Mouse (Mus musculus): ENCODE data around the gene Tet3. TPM values are rescaled to one million over a fixed set of nuclear protein-coding genes. Genes with fewer than 3 reads are reported as not detected.
A peak's percentile ranks its signal among the peaks of the same experiment; 100 is the strongest.

Gene Tet3
- polyA plus RNA-seq, 1 experiment from 2014 or later = 7.9 TPM

DNA sequence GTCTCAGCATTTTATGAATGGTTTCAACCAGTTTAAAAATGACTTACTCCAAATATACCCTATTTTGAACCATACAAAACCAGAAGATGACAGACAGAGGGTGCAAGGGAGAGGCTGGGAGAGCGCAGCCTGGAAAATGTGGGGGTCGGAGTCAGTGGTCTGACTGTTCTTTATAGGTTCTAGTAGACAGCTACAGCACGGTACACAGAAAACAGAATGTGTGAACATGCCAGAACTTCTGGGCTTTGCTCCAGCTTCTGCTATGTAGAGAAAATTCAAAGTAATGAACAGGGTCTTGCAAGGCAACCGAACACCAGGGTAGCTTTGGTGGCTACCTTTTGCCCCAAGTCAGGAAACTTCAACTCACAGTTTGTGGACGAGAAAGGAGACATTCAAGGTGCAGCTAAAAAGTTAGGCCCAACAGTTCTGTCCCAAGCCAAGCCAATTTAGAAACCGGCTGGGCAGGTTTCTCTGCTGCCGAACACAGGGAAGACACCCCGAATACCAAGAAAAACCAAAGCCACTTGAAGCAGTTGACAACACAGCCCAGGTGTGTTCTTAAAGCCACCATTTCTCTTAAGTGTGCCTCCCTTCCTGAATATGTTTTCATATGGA, 66.6 kb downstream of the Tet3 start:
- H3K27ac ChIP-seq (ENCODE audit: low read depth) = no peak overlapping the region
- no peak overlapping the region for H3K4me2 ChIP-seq (ENCODE audit: low read depth, low read length)
- DNase-seq = no peak

DNA sequence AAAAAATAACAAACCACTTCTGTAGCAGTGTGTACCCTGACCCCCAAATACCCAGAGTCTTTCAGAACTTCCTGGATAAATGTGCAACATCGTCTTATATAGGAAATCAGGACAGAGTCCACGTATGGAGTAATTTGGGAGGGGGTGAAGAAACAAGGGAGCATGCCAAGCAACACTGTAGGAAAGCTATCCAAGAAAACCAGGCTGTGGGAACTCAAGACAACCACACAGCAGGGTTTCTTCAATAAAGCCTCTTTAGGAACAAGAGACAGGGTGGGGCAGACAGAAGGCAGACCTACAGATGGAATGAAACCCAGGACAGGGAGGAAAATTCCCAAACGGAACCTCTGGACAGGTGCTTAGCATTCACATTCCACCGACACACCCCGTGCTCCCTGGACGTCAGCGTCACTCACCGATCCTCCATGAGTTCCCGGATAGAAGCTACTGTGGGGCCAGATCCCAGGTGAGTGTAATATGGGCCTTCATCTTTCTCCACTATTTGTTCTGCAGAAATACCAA, 73.3 kb downstream of the Tet3 start:
- TF ChIP-seq EP300 (IDR thresholded peaks at IDR 0.05; ENCODE audit: low read depth) = no peak
- no peak for TF ChIP-seq CTCF (IDR thresholded peaks at IDR 0.05; ENCODE audit: low read depth)
- H3K4me2 ChIP-seq (ENCODE audit: low read depth, low read length) = no peak overlapping the region
- ATAC-seq = no peak

More for the DNA sequence above, 66.6 kb downstream of the Tet3 start:
- no peak for ATAC-seq
- Histone ChIP-seq H3K27me3 (ENCODE audit: insufficient read depth, low read length) (no peaks in the 10 kb centered on the region), H3K36me3 (replicated peaks; ENCODE audit: insufficient read depth, low read length) (peaks cover 40% of the 10 kb centered on the region), H3K9me3 (ENCODE audit: low read length) (no peaks in the 10 kb centered on the region), H3K4me3 (ENCODE audit: low read depth, low read length) (no peak overlapping the region), H3K9ac (replicated peaks) (no peak overlapping the region), H3K4me1 (ENCODE audit: insufficient read depth) (no peaks in the 10 kb centered on the region)
- 89% methylated on average over 8 of the region's 8 CpGs for WGBS (ENCODE audit: insufficient replicate concordance)
- TF ChIP-seq EP300 (IDR thresholded peaks at IDR 0.05; ENCODE audit: low read depth) (no peak), CTCF (IDR thresholded peaks at IDR 0.05; ENCODE audit: low read depth) (no peak)

GRCm38 (mm10) chr6:83381510-83382491, 77.1 kb downstream of the Tet3 start:
- DNase-seq (peak; percentile 64), ATAC-seq (peak; percentile 99)
- TF ChIP-seq CTCF (IDR thresholded peaks at IDR 0.05; ENCODE audit: low read depth) (no peak), EP300 (IDR thresholded peaks at IDR 0.05; ENCODE audit: low read depth) (peak; percentile 91)
- H3K27ac ChIP-seq (ENCODE audit: low read depth) = peak overlapping the region; percentile 64
- no peaks in the 10 kb centered on the region for H3K27me3 ChIP-seq (ENCODE audit: insufficient read depth, low read length)
- no peak overlapping the region for H3K9ac ChIP-seq (replicated peaks)
- no peaks in the 10 kb centered on the region for H3K9me3 ChIP-seq (ENCODE audit: low read length)
- peaks cover 66% of the 10 kb centered on the region for H3K36me3 ChIP-seq (replicated peaks; ENCODE audit: insufficient read depth, low read length)
- 54% methylated on average over 10 of the region's 10 CpGs for WGBS (ENCODE audit: insufficient replicate concordance)
- H3K4me3 ChIP-seq (ENCODE audit: low read depth, low read length) = no peak overlapping the region
- peaks cover 8% of the 10 kb centered on the region; the same call in 1 of the 2 replicates for H3K4me1 ChIP-seq (ENCODE audit: insufficient read depth)
- H3K4me2 ChIP-seq (ENCODE audit: low read depth, low read length) = peak overlapping the region; percentile 4

More for the DNA sequence above, 73.3 kb downstream of the Tet3 start:
- Histone ChIP-seq H3K4me3 (ENCODE audit: low read depth, low read length) (no peak overlapping the region), H3K4me1 (ENCODE audit: insufficient read depth) (peaks cover 8% of the 10 kb centered on the region; the same call in 1 of the 2 replicates), H3K36me3 (replicated peaks; ENCODE audit: insufficient read depth, low read length) (peaks cover 47% of the 10 kb centered on the region), H3K27me3 (ENCODE audit: insufficient read depth, low read length) (no peaks in the 10 kb centered on the region), H3K27ac (ENCODE audit: low read depth) (no peak overlapping the region), H3K9ac (replicated peaks) (no peak overlapping the region), H3K9me3 (ENCODE audit: low read length) (no peaks in the 10 kb centered on the region)
- DNase-seq = no peak
- WGBS (ENCODE audit: insufficient replicate concordance) = 88% methylated on average over 9 of the region's 9 CpGs

GRCm38 (mm10) chr6:83373704-83374300, 85.1 kb downstream of the Tet3 start:
- H3K36me3 ChIP-seq (replicated peaks; ENCODE audit: insufficient read depth, low read length) = peaks cover 89% of the 10 kb centered on the region
- H3K4me3 ChIP-seq (ENCODE audit: low read depth, low read length) = no peak overlapping the region
- H3K9me3 ChIP-seq (ENCODE audit: low read length) = no peaks in the 10 kb centered on the region
- DNase-seq (no peak), ATAC-seq (no peak)
- H3K4me2 ChIP-seq (ENCODE audit: low read depth, low read length) = no peak overlapping the region
- TF ChIP-seq CTCF (IDR thresholded peaks at IDR 0.05; ENCODE audit: low read depth) (no peak), EP300 (IDR thresholded peaks at IDR 0.05; ENCODE audit: low read depth) (no peak)
- 73% methylated on average over 9 of the region's 9 CpGs for WGBS (ENCODE audit: insufficient replicate concordance)
- no peaks in the 10 kb centered on the region for H3K4me1 ChIP-seq (ENCODE audit: insufficient read depth)
- no peaks in the 10 kb centered on the region for H3K27me3 ChIP-seq (ENCODE audit: insufficient read depth, low read length)
- H3K9ac ChIP-seq (replicated peaks) = no peak overlapping the region
- no peak overlapping the region for H3K27ac ChIP-seq (ENCODE audit: low read depth)

DNA sequence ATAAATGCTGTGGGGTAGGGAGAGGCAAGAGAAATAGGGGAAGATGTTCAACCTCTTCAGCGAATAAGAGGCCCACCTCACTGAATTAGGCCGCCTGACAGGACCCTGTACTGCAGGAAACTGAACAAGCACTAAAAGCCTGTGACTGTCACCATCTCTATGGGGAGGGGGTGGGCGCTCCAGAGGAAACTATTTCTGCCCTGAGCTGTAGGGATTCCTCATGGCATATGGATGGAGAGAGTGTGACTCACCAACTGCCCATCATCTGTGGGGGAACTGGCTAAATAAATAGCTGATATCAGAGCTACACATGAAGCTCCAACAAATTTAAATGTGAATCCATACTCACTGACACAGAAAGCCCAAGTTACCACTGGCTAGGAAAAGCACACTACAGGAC, 87.5 kb downstream of the Tet3 start:
- Histone ChIP-seq H3K27me3 (ENCODE audit: insufficient read depth, low read length) (no peaks in the 10 kb centered on the region), H3K4me3 (ENCODE audit: low read depth, low read length) (no peak overlapping the region), H3K4me1 (ENCODE audit: insufficient read depth) (no peaks in the 10 kb centered on the region), H3K27ac (ENCODE audit: low read depth) (no peak overlapping the region), H3K9ac (replicated peaks) (no peak overlapping the region), H3K36me3 (replicated peaks; ENCODE audit: insufficient read depth, low read length) (peaks cover 91% of the 10 kb centered on the region), H3K9me3 (ENCODE audit: low read length) (no peaks in the 10 kb centered on the region), H3K4me2 (ENCODE audit: low read depth, low read length) (no peak overlapping the region)
- WGBS (ENCODE audit: insufficient replicate concordance) = 75% methylated on average over 3 of the region's 3 CpGs
- TF ChIP-seq CTCF (IDR thresholded peaks at IDR 0.05; ENCODE audit: low read depth) (no peak), EP300 (IDR thresholded peaks at IDR 0.05; ENCODE audit: low read depth) (no peak)
- DNase-seq (no peak), ATAC-seq (no peak)

Measured in liver, postnatal 0 days (tissue).